Mouse (Mus musculus) MEL-GATA-1-ER (cell line): ENCODE results near the gene Scfd2.

Experiments
- DNase-seq: peaks from one replicate; pipeline ENCODE4 v3.0.0-alpha.2; 2012; ENCODE audit warnings: low read depth; ENCODE audit errors: extremely low read depth

The Scfd2 gene

DNA sequence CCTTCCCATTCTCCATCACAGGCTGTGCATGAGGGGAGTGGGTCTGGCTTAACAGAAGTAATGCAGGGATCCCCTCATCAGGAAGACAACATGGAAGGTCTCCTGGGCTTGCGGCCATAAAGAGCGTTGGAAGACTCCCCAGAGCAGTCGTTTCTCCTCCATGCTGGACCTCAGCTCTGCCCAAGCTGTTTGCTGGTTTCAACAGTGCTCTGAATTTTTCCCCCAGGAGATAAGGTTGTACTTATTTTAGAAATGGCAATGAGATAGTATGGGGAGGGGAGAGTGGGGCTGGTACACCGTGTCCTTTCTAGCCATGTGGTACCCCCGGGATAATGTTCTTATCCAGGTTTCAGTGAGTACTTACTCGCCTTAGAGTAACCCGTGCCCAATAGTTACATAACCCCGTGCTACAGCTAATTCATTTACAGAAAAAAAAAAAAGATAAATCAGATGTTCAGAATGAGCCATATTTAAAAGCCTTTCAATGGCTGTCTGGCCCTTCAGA, 285.9 kb downstream of the Scfd2 start:
- DNase-seq: no peak

- DNase-seq: no peak
These were observed 287.0 kb downstream of the Scfd2 start for GRCm38 (mm10) chr5:74244406-74245019.

- no peak for DNase-seq
These were observed 288.9 kb downstream of the Scfd2 start for GRCm38 (mm10) chr5:74242654-74243053.

- no peak for DNase-seq
These were observed 290.5 kb downstream of the Scfd2 start for GRCm38 (mm10) chr5:74240926-74241680.

- no peak for DNase-seq
These were observed 291.3 kb downstream of the Scfd2 start for GRCm38 (mm10) chr5:74240298-74240697.

GRCm38 (mm10) chr5:74239369-74239768, 292.2 kb downstream of the Scfd2 start:
- no peak for DNase-seq

DNA sequence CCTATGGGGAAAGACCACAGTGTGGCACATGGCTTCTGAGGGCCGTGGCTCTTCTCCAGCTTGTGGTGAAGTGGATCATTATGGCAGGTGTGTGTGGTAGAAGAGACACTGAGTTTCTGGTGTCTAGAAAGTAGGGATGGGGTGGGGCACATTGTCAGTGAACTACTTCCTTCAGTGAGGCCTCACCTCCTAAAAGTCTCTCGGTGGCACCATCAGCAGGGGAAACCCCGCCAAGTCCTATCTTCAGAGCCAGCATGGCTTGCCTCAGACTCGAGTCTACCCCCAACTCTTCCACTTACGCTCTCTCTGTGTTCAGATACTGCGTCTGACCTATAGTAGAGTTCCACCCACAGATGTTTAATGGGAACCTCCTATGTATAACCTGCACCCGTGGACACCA, 297.8 kb downstream of the Scfd2 start:
- no peak for DNase-seq

DNA sequence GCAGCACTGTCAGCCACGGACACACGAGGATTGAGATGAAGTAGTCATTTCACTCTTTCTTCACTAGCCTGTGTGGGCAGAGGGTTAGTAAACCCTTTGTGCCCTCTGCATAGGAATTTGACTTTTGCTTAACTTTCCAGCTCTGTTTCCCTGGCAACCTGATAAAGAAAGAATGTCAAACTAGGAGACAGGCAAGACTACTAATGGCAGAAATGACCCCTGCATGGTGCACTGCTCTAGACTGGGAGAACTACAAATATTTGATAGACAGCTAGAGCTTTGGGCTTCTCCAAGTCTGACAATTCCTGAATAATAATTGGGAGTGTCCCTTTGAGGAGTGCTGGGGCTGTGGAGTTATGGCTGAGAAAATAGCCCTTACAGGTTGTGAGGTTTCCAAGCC, 301.0 kb downstream of the Scfd2 start:
- no peak for DNase-seq

DNA sequence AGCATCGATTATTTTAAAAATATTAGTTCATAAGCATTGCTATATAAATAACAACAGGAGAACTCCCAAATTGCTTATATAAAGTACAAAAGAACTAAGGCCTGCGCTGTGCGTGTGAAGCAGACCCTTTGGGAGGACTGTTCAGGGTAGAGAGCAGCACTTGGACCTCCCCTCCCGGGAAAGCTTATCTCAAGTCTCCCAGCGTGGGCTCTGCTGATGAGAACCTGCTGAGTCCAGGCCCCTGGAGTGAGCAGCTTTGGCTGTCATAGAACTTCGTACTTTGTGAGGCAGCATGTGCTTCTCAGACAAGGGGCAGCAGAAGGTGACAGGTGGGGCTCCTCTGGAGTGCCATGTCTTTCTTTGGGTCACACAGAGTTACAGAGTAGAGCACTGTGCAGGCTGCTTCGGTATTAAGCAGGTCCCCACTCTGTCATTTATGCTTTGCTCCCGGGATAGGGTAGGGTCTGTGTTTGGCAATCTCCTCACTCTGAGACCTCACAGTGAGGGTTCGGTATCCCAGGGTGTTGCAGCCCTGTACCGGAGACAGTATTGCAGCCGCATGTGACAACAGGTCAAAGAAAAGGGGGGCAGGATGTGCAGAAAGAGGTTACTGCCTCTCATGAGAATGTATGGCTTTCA, 301.7 kb downstream of the Scfd2 start:
- DNase-seq: no peak

DNA sequence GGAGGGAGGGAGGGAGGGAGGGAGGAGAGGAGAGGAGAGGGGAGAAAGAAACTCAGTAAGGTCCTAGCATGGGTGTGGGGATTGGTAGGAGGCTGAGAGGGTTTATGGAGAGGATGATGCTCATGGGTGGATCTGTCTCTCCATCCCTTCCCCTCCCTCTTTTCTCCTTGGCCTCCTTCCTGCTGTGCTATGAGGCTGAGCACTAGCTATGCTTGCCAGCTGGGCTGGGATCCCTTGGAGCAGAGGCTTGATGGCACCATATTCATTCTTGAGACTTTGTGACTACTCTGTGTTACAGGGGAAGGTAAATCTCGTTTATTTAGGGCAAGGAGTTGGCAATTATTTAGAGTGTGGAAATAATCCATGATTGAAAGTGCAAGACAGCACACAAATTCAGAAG, 302.6 kb downstream of the Scfd2 start:
- no peak for DNase-seq

- DNase-seq: no peak
These were observed 304.2 kb downstream of the Scfd2 start for GRCm38 (mm10) chr5:74227352-74227751.

- no peak for DNase-seq
These were observed 305.4 kb downstream of the Scfd2 start for GRCm38 (mm10) chr5:74226183-74226582.

DNA sequence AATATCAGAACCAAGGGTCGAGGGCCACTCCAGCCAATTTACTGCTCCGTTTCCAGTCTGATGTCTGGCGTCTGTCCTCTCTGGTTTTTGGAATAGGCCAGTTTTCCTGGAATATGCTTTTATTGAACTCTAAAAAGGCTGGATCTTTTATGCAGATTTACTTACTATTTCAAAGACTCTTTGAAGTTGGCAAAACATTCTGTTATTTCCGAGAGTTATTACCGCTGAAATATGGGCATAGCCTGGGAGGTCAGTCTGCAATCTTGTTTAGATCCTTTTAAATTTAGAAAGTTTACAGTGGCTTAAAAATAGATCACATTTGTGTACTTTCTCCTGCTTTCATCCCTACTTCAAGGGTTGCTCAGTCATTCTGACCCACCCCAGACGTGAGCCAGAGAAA, 307.1 kb downstream of the Scfd2 start:
- DNase-seq: no peak

GRCm38 (mm10) chr5:74222626-74223025, 308.9 kb downstream of the Scfd2 start:
- no peak for DNase-seq

DNA sequence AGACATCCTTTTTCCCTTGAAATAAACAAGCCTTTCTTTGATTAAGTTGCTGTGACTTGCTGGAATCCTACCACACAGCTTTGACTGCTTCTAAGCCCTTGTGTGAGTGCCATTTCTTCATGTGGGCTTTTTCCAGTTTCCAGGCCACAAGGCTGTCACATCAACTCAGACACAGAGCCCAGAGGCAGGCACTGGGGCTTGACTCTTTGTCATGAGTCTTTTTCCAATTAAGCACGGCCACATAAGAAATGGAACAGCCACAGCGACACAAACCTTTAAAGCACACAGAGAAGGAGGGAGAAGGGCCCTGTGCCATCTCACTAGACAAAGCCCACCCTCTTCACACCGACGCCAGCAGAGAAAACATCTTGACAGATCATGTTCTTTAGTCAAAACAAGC, 313.0 kb downstream of the Scfd2 start:
- DNase-seq: no peak

GRCm38 (mm10) chr5:74215125-74215524, 316.4 kb downstream of the Scfd2 start:
- DNase-seq: no peak

DNA sequence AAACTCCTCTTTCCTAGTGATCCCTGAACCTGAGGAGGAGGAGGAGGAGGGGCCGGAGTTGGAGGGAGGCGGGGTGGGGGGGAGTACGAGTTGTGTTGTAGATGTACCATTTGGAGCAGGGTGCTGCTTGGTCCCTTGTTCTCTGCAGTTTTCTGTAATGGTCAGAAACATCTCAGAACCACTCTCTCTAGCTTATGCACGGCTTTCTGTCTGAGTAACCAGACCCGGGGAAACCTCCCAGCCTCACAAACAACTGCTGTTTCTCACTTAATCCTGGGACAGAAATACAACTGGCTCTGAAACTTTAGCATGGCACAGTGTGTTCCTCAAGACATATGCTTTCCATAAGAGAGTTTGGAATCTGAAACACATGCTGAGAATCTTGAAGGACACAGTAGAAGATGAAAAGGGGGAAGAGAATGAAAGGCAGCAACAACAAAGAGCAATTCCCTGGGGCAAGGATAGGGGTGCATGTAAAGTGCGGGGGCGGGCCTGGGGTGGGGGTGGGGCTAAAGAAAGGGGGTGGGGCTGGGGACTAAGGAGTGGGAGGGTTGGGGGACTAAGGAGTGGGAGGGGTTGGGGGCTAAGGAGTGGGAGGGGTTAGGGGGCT, 317.0 kb downstream of the Scfd2 start:
- DNase-seq: no peak

- no peak for DNase-seq
These were observed 320.2 kb downstream of the Scfd2 start for GRCm38 (mm10) chr5:74211346-74211745.

GRCm38 (mm10) chr5:74209640-74210039, 321.9 kb downstream of the Scfd2 start:
- no peak for DNase-seq

DNA sequence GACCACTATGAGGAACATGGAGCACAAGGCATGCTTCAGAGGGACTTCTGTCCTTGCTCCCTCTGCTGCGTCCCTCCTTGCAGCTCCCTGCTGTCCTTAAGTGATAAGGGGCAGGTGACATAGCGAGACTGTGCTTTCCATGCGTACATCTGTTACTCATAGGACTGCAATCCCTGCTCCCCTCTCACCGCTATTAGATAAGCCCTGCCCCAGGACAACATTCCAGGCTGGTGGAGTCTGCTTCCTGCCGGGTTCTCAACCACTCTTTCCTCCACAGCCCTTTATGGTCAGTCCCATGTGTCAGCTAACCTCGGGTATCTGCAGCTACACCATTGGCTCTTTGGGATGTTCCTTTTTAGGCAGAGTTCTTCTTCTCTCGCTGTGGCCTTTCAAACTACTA, 323.1 kb downstream of the Scfd2 start:
- no peak for DNase-seq

DNA sequence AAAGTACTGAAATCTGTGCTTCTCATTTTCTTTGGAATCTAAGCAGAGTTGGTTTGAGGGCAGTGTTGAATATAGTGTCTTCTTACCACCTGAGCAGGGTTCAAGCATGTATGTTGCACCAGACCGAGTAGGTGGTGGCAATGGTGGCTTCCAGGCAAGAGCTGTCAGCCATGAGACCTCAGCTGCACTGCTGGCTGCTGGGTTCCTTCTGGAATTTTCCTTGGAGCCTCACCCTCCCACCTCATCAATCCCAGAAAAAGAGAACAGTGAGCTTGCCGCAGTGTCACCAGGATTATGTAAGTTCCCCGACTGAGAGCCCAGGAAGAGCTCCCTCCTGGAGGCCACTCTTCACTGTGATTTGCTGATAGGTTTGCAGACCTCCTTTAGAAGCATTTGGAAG, 324.4 kb downstream of the Scfd2 start:
- DNase-seq: no peak

DNA sequence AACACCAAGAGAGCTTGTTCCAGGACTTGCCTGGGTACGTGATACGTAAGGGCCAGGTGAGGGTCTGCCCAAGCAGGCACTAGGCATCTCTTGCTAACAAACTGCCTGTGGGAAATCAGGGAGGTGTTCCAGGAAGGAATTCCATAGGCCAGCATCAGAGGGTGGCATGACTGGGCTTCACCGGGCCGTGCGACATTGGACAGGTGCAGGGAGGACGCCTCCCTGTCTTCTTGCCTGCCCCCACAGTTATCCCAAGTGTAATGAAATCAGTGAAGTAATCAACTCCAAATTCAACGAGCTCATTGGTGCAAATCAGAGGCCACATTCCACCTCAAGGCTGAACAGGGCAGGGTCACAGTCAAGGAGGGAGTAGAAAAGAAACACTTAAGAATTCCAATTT, 324.9 kb downstream of the Scfd2 start:
- no peak for DNase-seq
